Mouse (Mus musculus): Measurements from ENCODE around the gene BC107364. TPM values are rescaled to one million over a fixed set of nuclear protein-coding genes. Genes with fewer than 3 reads are reported as not detected.
"Not testable (repeated sequence)": the region's sequence is repeated elsewhere in the genome, so short reads cannot be mapped to it uniquely, and the experiment has no call there.

BC107364 gene
- polyA plus RNA-seq, 1 experiment from 2014 or later = not detected

DNA sequence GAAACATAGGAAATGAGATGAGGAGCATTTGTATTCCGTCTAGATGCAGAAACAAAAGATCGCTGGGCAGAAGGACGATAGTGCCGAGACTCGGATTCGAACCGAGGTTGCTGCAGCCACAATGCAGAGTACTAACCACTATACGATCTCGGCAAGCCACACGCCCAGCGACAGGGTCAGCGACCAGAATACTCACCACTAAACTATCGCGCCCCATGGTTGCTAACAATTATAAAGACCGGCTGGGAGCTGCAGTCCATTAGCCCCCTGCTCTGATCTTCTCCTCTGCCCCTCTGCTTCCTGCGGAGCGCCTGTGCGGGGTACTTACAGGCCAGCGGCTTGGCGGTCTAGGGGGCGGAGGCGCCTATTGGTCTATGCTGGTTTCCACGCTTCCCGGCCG is 11.8 kb upstream of the BC107364 start:
- H3K27me3 ChIP-seq (ENCODE audit: control insufficient read depth, insufficient read depth, low read depth, low read length) = peaks cover 22% of the 10 kb centered on the region
- no peak overlapping the region for H3K4me3 ChIP-seq (ENCODE audit: low read depth, low read length)
- 14% methylated on average over 25 of the region's 25 CpGs for WGBS (ENCODE audit: insufficient replicate concordance)
- H3K27ac ChIP-seq (ENCODE audit: low read length) = no peak overlapping the region
- H3K4me2 ChIP-seq (ENCODE audit: low read depth, low read length) = no peak overlapping the region
- no peak for ATAC-seq (ENCODE audit: low read depth)
- no peak overlapping the region for H3K9ac ChIP-seq (ENCODE audit: low read depth, low read length)
- no peaks in the 10 kb centered on the region for H3K4me1 ChIP-seq (ENCODE audit: control insufficient read depth, low read depth, low read length)
- H3K9me3 ChIP-seq (replicated peaks; ENCODE audit: control insufficient read depth, low read length) = no peaks in the 10 kb centered on the region
- no peaks in the 10 kb centered on the region for H3K36me3 ChIP-seq (ENCODE audit: control insufficient read depth, insufficient read depth)

- ATAC-seq (ENCODE audit: low read depth) = not testable (repeated sequence)
Observed at GRCm38 (mm10) chr3:96460568-96460870, 8.4 kb upstream of the BC107364 start.

GRCm38 (mm10) chr3:96459757-96460567 is 7.9 kb upstream of the BC107364 start:
- not testable (repeated sequence) for H3K27ac ChIP-seq (ENCODE audit: low read length); H3K4me3 ChIP-seq (ENCODE audit: low read depth, low read length); H3K9ac ChIP-seq (ENCODE audit: low read depth, low read length); H3K4me2 ChIP-seq (ENCODE audit: low read depth, low read length); H3K36me3 ChIP-seq (ENCODE audit: control insufficient read depth, insufficient read depth); H3K4me1 ChIP-seq (ENCODE audit: control insufficient read depth, low read depth, low read length); H3K9me3 ChIP-seq (replicated peaks; ENCODE audit: control insufficient read depth, low read length)
- WGBS (ENCODE audit: insufficient replicate concordance) = 0% methylated on average over 1 of the region's 58 CpGs
- H3K27me3 ChIP-seq (ENCODE audit: control insufficient read depth, insufficient read depth, low read depth, low read length) = peaks cover 14% of the 10 kb centered on the region
- peak; percentile 74 for ATAC-seq (ENCODE audit: low read depth)

More at GRCm38 (mm10) chr3:96460568-96460870, 8.4 kb upstream of the BC107364 start:
- H3K36me3 ChIP-seq (ENCODE audit: control insufficient read depth, insufficient read depth); H3K4me1 ChIP-seq (ENCODE audit: control insufficient read depth, low read depth, low read length); H3K9me3 ChIP-seq (replicated peaks; ENCODE audit: control insufficient read depth, low read length); H3K4me2 ChIP-seq (ENCODE audit: low read depth, low read length); H3K27ac ChIP-seq (ENCODE audit: low read length); H3K9ac ChIP-seq (ENCODE audit: low read depth, low read length); H3K4me3 ChIP-seq (ENCODE audit: low read depth, low read length): not testable (repeated sequence)
- H3K27me3 ChIP-seq (ENCODE audit: control insufficient read depth, insufficient read depth, low read depth, low read length) = peaks cover 13% of the 10 kb centered on the region
- no CpG with 5 or more reads among the region's 19 CpGs for WGBS (ENCODE audit: insufficient replicate concordance)

- not testable (repeated sequence) for H3K36me3 ChIP-seq (ENCODE audit: control insufficient read depth, insufficient read depth); H3K4me2 ChIP-seq (ENCODE audit: low read depth, low read length); H3K4me3 ChIP-seq (ENCODE audit: low read depth, low read length); H3K27ac ChIP-seq (ENCODE audit: low read length); H3K27me3 ChIP-seq (ENCODE audit: control insufficient read depth, insufficient read depth, low read depth, low read length); H3K9ac ChIP-seq (ENCODE audit: low read depth, low read length); H3K4me1 ChIP-seq (ENCODE audit: control insufficient read depth, low read depth, low read length); H3K9me3 ChIP-seq (replicated peaks; ENCODE audit: control insufficient read depth, low read length)
- WGBS (ENCODE audit: insufficient replicate concordance) = no CpG with 5 or more reads among the region's 48 CpGs
- ATAC-seq (ENCODE audit: low read depth) = peak; percentile 45
Observed at GRCm38 (mm10) chr3:96458886-96459439, 6.9 kb upstream of the BC107364 start.

- H3K36me3 ChIP-seq (ENCODE audit: control insufficient read depth, insufficient read depth); H3K4me3 ChIP-seq (ENCODE audit: low read depth, low read length); H3K9me3 ChIP-seq (replicated peaks; ENCODE audit: control insufficient read depth, low read length); H3K4me1 ChIP-seq (ENCODE audit: control insufficient read depth, low read depth, low read length); H3K9ac ChIP-seq (ENCODE audit: low read depth, low read length); H3K27me3 ChIP-seq (ENCODE audit: control insufficient read depth, insufficient read depth, low read depth, low read length); H3K27ac ChIP-seq (ENCODE audit: low read length); H3K4me2 ChIP-seq (ENCODE audit: low read depth, low read length): not testable (repeated sequence)
- no CpG with 5 or more reads among the region's 53 CpGs for WGBS (ENCODE audit: insufficient replicate concordance)
- peak; percentile 71 for ATAC-seq (ENCODE audit: low read depth)
Observed at GRCm38 (mm10) chr3:96458008-96458407, 5.9 kb upstream of the BC107364 start.

- ATAC-seq (ENCODE audit: low read depth) = peak; percentile 53
- H3K27ac ChIP-seq (ENCODE audit: low read length); H3K9me3 ChIP-seq (replicated peaks; ENCODE audit: control insufficient read depth, low read length); H3K27me3 ChIP-seq (ENCODE audit: control insufficient read depth, insufficient read depth, low read depth, low read length); H3K4me1 ChIP-seq (ENCODE audit: control insufficient read depth, low read depth, low read length); H3K36me3 ChIP-seq (ENCODE audit: control insufficient read depth, insufficient read depth); H3K9ac ChIP-seq (ENCODE audit: low read depth, low read length); H3K4me3 ChIP-seq (ENCODE audit: low read depth, low read length); H3K4me2 ChIP-seq (ENCODE audit: low read depth, low read length): not testable (repeated sequence)
- WGBS (ENCODE audit: insufficient replicate concordance) = no CpG with 5 or more reads among the region's 50 CpGs
Observed at GRCm38 (mm10) chr3:96451181-96451737, 847 bp downstream of the BC107364 start.

GRCm38 (mm10) chr3:96450586-96450896 is 1.6 kb downstream of the BC107364 start:
- H3K27ac ChIP-seq (ENCODE audit: low read length); H3K9me3 ChIP-seq (replicated peaks; ENCODE audit: control insufficient read depth, low read length); H3K4me3 ChIP-seq (ENCODE audit: low read depth, low read length); H3K9ac ChIP-seq (ENCODE audit: low read depth, low read length); H3K36me3 ChIP-seq (ENCODE audit: control insufficient read depth, insufficient read depth); H3K4me2 ChIP-seq (ENCODE audit: low read depth, low read length); H3K4me1 ChIP-seq (ENCODE audit: control insufficient read depth, low read depth, low read length): not testable (repeated sequence)
- ATAC-seq (ENCODE audit: low read depth) = peak; percentile 14
- 0% methylated on average over 1 of the region's 10 CpGs for WGBS (ENCODE audit: insufficient replicate concordance)
- peaks cover 11% of the 10 kb centered on the region for H3K27me3 ChIP-seq (ENCODE audit: control insufficient read depth, insufficient read depth, low read depth, low read length)

DNA sequence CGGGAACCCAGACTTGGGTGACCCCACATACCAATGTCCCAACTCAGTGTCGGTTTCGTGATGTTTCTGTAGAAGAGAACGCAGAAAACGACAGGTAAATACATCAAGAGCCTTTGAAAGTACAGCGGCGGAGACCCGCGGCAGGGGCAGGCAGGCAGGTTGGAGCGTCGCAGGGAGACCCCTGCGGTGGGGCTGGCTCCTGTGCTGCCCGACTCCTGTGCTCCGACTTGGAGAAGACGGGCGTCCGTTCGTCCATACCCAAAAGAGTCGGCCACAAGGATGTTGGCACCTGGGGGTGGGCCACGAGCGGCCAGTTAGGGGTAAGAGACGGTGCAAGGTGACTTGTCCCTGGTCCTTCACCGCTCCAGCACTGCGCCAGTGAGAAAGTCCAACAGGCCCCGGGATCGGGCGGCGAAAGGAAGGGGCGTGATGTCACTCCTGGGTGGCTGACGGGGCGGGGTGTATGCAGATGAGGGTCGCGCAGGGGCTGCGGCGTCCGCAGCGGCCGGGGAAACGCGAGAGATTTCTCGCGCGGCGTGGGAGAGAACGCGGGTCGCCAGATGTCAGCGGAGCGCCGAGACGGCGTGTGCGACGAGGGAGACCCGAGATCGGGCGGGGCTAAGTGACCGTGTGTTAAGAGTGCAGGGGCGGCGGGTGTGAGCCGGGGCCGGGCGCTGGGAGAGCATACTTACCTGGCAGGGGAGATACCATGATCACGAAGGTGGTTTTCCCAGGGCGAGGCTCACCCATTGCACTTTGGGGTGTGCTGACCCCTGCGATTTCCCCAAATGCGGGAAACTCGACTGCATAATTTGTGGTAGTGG is 2.1 kb downstream of the BC107364 start:
- not testable (repeated sequence) for H3K27ac ChIP-seq (ENCODE audit: low read length); H3K4me3 ChIP-seq (ENCODE audit: low read depth, low read length); H3K4me1 ChIP-seq (ENCODE audit: control insufficient read depth, low read depth, low read length); H3K36me3 ChIP-seq (ENCODE audit: control insufficient read depth, insufficient read depth); H3K9me3 ChIP-seq (replicated peaks; ENCODE audit: control insufficient read depth, low read length); H3K9ac ChIP-seq (ENCODE audit: low read depth, low read length); H3K4me2 ChIP-seq (ENCODE audit: low read depth, low read length)
- ATAC-seq (ENCODE audit: low read depth) = peak; percentile 72
- WGBS (ENCODE audit: insufficient replicate concordance) = no CpG with 5 or more reads among the region's 68 CpGs
- peaks cover 10% of the 10 kb centered on the region for H3K27me3 ChIP-seq (ENCODE audit: control insufficient read depth, insufficient read depth, low read depth, low read length)

DNA sequence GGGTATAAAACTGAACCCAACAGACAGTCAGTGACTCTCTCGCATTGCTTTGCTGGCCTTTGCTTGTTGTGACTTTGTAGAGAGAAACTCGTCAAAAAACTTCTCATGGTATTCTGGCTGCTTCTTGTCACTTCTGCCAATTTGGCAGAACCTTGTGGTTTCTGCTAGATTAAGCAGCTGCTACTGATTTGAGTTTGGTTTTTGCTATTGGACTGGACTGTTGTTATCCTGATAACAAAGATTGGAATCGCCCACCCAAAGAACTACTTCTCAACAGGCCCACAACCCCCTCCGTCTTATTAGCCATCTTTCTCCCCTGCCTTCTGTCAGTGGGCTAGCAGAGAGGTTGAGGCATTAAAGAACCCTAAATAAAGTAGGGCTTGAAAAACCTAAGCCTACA is 6.7 kb downstream of the BC107364 start:
- H3K4me3 ChIP-seq (ENCODE audit: low read depth, low read length) = no peak overlapping the region
- no peaks in the 10 kb centered on the region for H3K9me3 ChIP-seq (replicated peaks; ENCODE audit: control insufficient read depth, low read length)
- H3K27ac ChIP-seq (ENCODE audit: low read length) = no peak overlapping the region
- H3K4me2 ChIP-seq (ENCODE audit: low read depth, low read length) = no peak overlapping the region
- peaks cover 43% of the 10 kb centered on the region for H3K27me3 ChIP-seq (ENCODE audit: control insufficient read depth, insufficient read depth, low read depth, low read length)
- no peaks in the 10 kb centered on the region for H3K36me3 ChIP-seq (ENCODE audit: control insufficient read depth, insufficient read depth)
- H3K4me1 ChIP-seq (ENCODE audit: control insufficient read depth, low read depth, low read length) = peaks cover 3% of the 10 kb centered on the region; the same call in 1 of the 2 replicates
- ATAC-seq (ENCODE audit: low read depth) = no peak
- H3K9ac ChIP-seq (ENCODE audit: low read depth, low read length) = no peak overlapping the region
- WGBS (ENCODE audit: insufficient replicate concordance) = 46% methylated on average over 4 of the region's 4 CpGs

All from liver, embryonic 16.5 days (tissue).